Mouse (Mus musculus) v-Abl transformed pro-B cells (cell line): ENCODE data around the gene C530025M09Rik.

Source experiments
- in situ Hi-C, 2 experiments: fragments of 400-800 bp; cut with MboI; formaldehyde crosslinking; loops; one replicate each; pipeline ENCODE4 v1.15.1; 2025; ENCODE audit not compliant: unreplicated experiment in 2 of 2

The C530025M09Rik gene

DNA sequence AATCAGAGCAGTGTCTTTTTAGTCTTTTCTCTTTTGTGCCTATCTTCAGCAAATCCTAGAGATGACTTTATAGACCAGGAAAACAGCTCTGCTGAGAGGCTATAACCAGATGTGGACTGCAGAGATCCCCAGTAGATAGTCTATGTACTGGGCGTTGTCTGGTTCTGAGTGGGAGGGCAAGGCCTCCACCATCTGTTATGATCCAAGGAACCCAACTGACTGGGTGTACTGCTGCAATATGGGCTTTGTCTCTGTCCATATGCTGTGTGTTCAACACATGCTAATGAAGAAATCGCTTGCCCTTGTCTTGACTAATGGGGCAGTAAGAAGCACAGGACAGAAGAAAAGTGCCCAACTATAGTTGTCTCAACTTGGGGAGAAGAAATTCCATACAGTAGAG is 25.8 kb downstream of the C530025M09Rik start:
- in situ Hi-C loops = no loop called here

- in situ Hi-C loops = no loop called here
These were observed 26.3 kb downstream of the C530025M09Rik start for GRCm38 (mm10) chr2:149804599-149805140.

DNA sequence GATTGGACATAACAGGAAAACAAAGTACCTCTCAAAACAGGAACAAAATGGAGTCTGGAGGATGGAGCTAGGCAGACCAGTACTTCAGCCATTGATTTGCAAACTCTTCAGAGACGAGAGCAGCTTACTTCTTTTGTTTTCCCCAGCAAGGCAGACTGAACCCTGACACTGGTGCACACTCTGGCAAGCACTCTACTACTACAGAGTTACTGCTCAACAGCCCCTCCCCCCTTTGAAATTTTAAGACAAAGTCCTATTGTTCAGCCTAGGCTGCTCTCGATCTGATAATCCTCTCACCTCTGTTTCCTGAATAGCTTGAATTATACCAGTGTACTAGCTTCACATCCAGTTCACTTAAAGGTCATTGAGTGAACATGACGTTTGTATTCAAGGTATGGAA is 32.4 kb downstream of the C530025M09Rik start:
- in situ Hi-C loops = no loop called here
